12 mouse cellular contexts compared by ENCODE assay signal in genomic region chr9:64792379-64793274, GRCm38 (mm10). TPM values are rescaled to one million over a fixed set of nuclear protein-coding genes. Genes with fewer than 3 reads are reported as not detected.
DNase-seq lines count a peak whose midpoint lies in the region; ATAC-seq and TF ChIP-seq lines count a peak whose summit lies in the region.
"Had no signal": no experiment of that assay in that cellular context is flagged by ENCODE, and none has a peak within 500 bp of the region (broad histone marks: within the 10 kb centered on the region; RNA-seq: fewer than 3 reads in every experiment).

No protein-coding gene starts in this region.

- H3K27me3 ChIP-seq in midbrain, embryonic 11.5 days (ENCODE audit: control insufficient read depth, insufficient read depth, low read length) = no peaks in the 10 kb centered on the region
- no peaks in the 10 kb centered on the region for H3K27me3 ChIP-seq in midbrain, postnatal 0 days (ENCODE audit: insufficient read depth, low read length)
- no peaks in the 10 kb centered on the region for H3K27me3 ChIP-seq in intestine, embryonic 16.5 days (replicated peaks; ENCODE audit: control insufficient read depth, insufficient read depth, low read length)
- no peaks in the 10 kb centered on the region for H3K27me3 ChIP-seq in small intestine, adult 2 months (ENCODE audit: control insufficient read depth, insufficient read depth, low read length)

- no peak for TF ChIP-seq CTCF in midbrain, postnatal 0 days (IDR thresholded peaks at IDR 0.05)
- no peak for TF ChIP-seq CTCF in small intestine, adult 2 months (IDR thresholded peaks at IDR 0.05; ENCODE audit: extremely low read depth, insufficient read length, insufficient replicate concordance, low read depth, low read length)

- no peak overlapping the region for H3K9ac ChIP-seq in midbrain, embryonic 11.5 days (ENCODE audit: low read length)
- H3K9ac ChIP-seq in midbrain, postnatal 0 days (replicated peaks; ENCODE audit: low read length, poor library complexity, severe bottlenecking) = no peak overlapping the region
- no peak overlapping the region for H3K9ac ChIP-seq in intestine, embryonic 16.5 days (ENCODE audit: low read depth, low read length)

- H3K4me3 ChIP-seq in midbrain, embryonic 11.5 days (ENCODE audit: low read depth, low read length) = no peak overlapping the region
- no peak overlapping the region for H3K4me3 ChIP-seq in midbrain, postnatal 0 days (ENCODE audit: low read depth, low read length)
- H3K4me3 ChIP-seq in intestine, embryonic 16.5 days (ENCODE audit: low read length) = no peak overlapping the region
- no peak overlapping the region for H3K4me3 ChIP-seq in small intestine, adult 2 months (ENCODE audit: low read depth, low read length)

- peak; percentile 61 for DNase-seq in midbrain, embryonic 11.5 days (ENCODE audit: low spot score, missing footprints)
- DNase-seq in midbrain, postnatal 0 days (ENCODE audit: low spot score) = no peak
- no peak for DNase-seq in layer of hippocampus, adult 11-12 months (ENCODE audit: low spot score)
- DNase-seq in layer of hippocampus, adult 9-11 months = no peak
- DNase-seq: cerebellum, adult 11-12 months; layer of hippocampus, postnatal 36 days; right cerebral cortex, postnatal 25 days; thymus, postnatal 14 days had no signal

- no peak for ATAC-seq in midbrain, embryonic 11.5 days (ENCODE audit: low FRiP score)
- no peak for ATAC-seq in midbrain, postnatal 0 days (ENCODE audit: low FRiP score)
- ATAC-seq in common myeloid progenitor, adult 5-6 weeks (replicated peaks; ENCODE audit: low read depth, poor library complexity, severe bottlenecking) = peak; percentile 67
- ATAC-seq in intestine, embryonic 16.5 days = peak; percentile 64; the same call in 1 of the 2 replicates
- ATAC-seq in cerebellum, adult (ENCODE audit: insufficient number of reproducible peaks, low FRiP score, low TSS enrichment) = no peak

- H3K9me3 ChIP-seq in midbrain, embryonic 11.5 days (ENCODE audit: control insufficient read depth, low read length) = no peaks in the 10 kb centered on the region
- no peaks in the 10 kb centered on the region for H3K9me3 ChIP-seq in midbrain, postnatal 0 days (ENCODE audit: low read length)
- no peaks in the 10 kb centered on the region for H3K9me3 ChIP-seq in intestine, embryonic 16.5 days (ENCODE audit: control insufficient read depth, low read length)

- no peak for TF ChIP-seq POLR2A in small intestine, adult 2 months (IDR thresholded peaks at IDR 0.05; ENCODE audit: low read depth, low read length)

- H3K4me1 ChIP-seq in midbrain, embryonic 11.5 days (ENCODE audit: control insufficient read depth, insufficient read depth, low read length) = no peaks in the 10 kb centered on the region
- H3K4me1 ChIP-seq in midbrain, postnatal 0 days (ENCODE audit: insufficient read depth, low read length) = no peaks in the 10 kb centered on the region
- H3K4me1 ChIP-seq in intestine, embryonic 16.5 days (ENCODE audit: control insufficient read depth, insufficient read depth, low read length) = no peaks in the 10 kb centered on the region
- H3K4me1 ChIP-seq in small intestine, adult 2 months (ENCODE audit: control insufficient read depth, insufficient read depth, insufficient read length, low read length) = no peaks in the 10 kb centered on the region

- H3K36me3 ChIP-seq in midbrain, embryonic 11.5 days (ENCODE audit: control insufficient read depth, insufficient read depth, low read length) = no peaks in the 10 kb centered on the region
- no peaks in the 10 kb centered on the region for H3K36me3 ChIP-seq in midbrain, postnatal 0 days (ENCODE audit: insufficient read depth, low read length)
- H3K36me3 ChIP-seq in intestine, embryonic 16.5 days (ENCODE audit: control insufficient read depth, insufficient read depth, low read length) = no peaks in the 10 kb centered on the region
- H3K36me3 ChIP-seq in small intestine, adult 2 months (ENCODE audit: control insufficient read depth, insufficient read depth, low read length) = no peaks in the 10 kb centered on the region

- H3K4me2 ChIP-seq in midbrain, embryonic 11.5 days = no peak overlapping the region
- H3K4me2 ChIP-seq in midbrain, postnatal 0 days (ENCODE audit: low read depth, low read length, poor library complexity, severe bottlenecking) = no peak overlapping the region
- no peak overlapping the region for H3K4me2 ChIP-seq in intestine, embryonic 16.5 days (ENCODE audit: low read depth, low read length)

- H3K27ac ChIP-seq in midbrain, embryonic 11.5 days (ENCODE audit: low read depth, low read length) = no peak overlapping the region
- no peak overlapping the region for H3K27ac ChIP-seq in midbrain, postnatal 0 days (ENCODE audit: low read depth, low read length)
- no peak overlapping the region for H3K27ac ChIP-seq in intestine, embryonic 16.5 days (ENCODE audit: low read length)
- peak overlapping the region; percentile 86 for H3K27ac ChIP-seq in small intestine, adult 2 months (ENCODE audit: insufficient read depth, low read depth, low read length)

- WGBS in midbrain, embryonic 11.5 days = 78% methylated on average over 10 of the region's 10 CpGs
- 76% methylated on average over 10 of the region's 10 CpGs for WGBS in midbrain, postnatal 0 days
- WGBS in intestine, embryonic 16.5 days = 60% methylated on average over 10 of the region's 10 CpGs
- 50% methylated on average over 10 of the region's 10 CpGs for WGBS in small intestine, adult 2 months

RNA-seq across cellular contexts. Expression of gene Dennd4a, which starts 18.5 kb away (rescaled TPM):
- 8.4 and 8.9 TPM in 2 replicates for polyA plus RNA-seq in midbrain, embryonic 11.5 days (2014; fragmentation: Nextera tagmentation; extraction: Ambion mirVana)
- total RNA-seq in midbrain, postnatal 0 days (2014; rRNA removed) = 15.2 and 20.7 TPM in 2 replicates
- polyA plus RNA-seq in midbrain, postnatal 0 days (2015; fragmentation: Nextera tagmentation; extraction: Ambion mirVana) = 5.3 and 7.1 TPM in 2 replicates
- 46.0 and 49.2 TPM in 2 replicates for total RNA-seq in common myeloid progenitor, adult 5-6 weeks (2017)
- 3.9 TPM in 2 replicates for polyA plus RNA-seq in intestine, embryonic 16.5 days (2015; fragmentation: Nextera tagmentation; extraction: Ambion mirVana)
- polyA plus RNA-seq in small intestine, adult 2 months (2012; rRNA removed) = 1.2 and 2.2 TPM in 2 replicates

RNA-seq across cellular contexts. Expression of gene Rab11a, which starts 55.1 kb away (rescaled TPM):
- polyA plus RNA-seq in midbrain, embryonic 11.5 days (2014; fragmentation: Nextera tagmentation; extraction: Ambion mirVana) = 300 and 312 TPM in 2 replicates
- total RNA-seq in midbrain, postnatal 0 days (2014; rRNA removed) = 206 and 254 TPM in 2 replicates
- polyA plus RNA-seq in midbrain, postnatal 0 days (2015; fragmentation: Nextera tagmentation; extraction: Ambion mirVana) = 459 and 473 TPM in 2 replicates
- 119 and 130 TPM in 2 replicates for total RNA-seq in common myeloid progenitor, adult 5-6 weeks (2017)
- polyA plus RNA-seq in intestine, embryonic 16.5 days (2015; fragmentation: Nextera tagmentation; extraction: Ambion mirVana) = 645 and 812 TPM in 2 replicates
- 36.8 and 74.3 TPM in 2 replicates for polyA plus RNA-seq in small intestine, adult 2 months (2012; rRNA removed)

Comparison
In these comparisons a context has a peak if more than half of its experiments do, and no peak if none do; other contexts are left out.
1. ATAC-seq: peak in common myeloid progenitor, adult 5-6 weeks (single experiment) and intestine, embryonic 16.5 days (single experiment); none in midbrain, embryonic 11.5 days (single experiment), midbrain, postnatal 0 days (single experiment) and cerebellum, adult (single experiment).